Mouse (Mus musculus) megakaryocyte-erythroid progenitor cell, adult 5-6 weeks (primary cell): ENCODE results near the gene Zfp964. TPM values are rescaled to one million over a fixed set of nuclear protein-coding genes. Genes with fewer than 3 reads are reported as not detected.
A peak's percentile ranks its signal among the peaks of the same experiment; 100 is the strongest.
"Not testable (repeated sequence)": the region's sequence is repeated elsewhere in the genome, so short reads cannot be mapped to it uniquely, and the experiment has no call there.

Source experiments
- ATAC-seq: replicated peaks from 2 replicates; pipeline ENCODE4 v1.8.0; 2016; ENCODE audit warnings: mild to moderate bottlenecking, inconsistent platforms; ENCODE audit not compliant: severe bottlenecking, poor library complexity, low FRiP score, low TSS enrichment
- total RNA-seq, 2 experiments: library from RNA; stranded (forward) in 1 of 2; stranded (reverse) in 1 of 2; fragments of 200-1000, 215-1000 nt in 1 of 2; fragments of >200 nt in 1 of 2; fragmentation: Nextera tagmentation in 1 of 2; gene quantifications; 2 replicates each; pipeline ENCODE4 v1.2.3; 2014 to 2017

Gene Zfp964
- total RNA-seq (2014; fragmentation: Nextera tagmentation) (0.59 TPM in 1 of 2 replicates, not detected in the other), total RNA-seq (2017) (0.61 and 1.2 TPM in 2 replicates)

DNA sequence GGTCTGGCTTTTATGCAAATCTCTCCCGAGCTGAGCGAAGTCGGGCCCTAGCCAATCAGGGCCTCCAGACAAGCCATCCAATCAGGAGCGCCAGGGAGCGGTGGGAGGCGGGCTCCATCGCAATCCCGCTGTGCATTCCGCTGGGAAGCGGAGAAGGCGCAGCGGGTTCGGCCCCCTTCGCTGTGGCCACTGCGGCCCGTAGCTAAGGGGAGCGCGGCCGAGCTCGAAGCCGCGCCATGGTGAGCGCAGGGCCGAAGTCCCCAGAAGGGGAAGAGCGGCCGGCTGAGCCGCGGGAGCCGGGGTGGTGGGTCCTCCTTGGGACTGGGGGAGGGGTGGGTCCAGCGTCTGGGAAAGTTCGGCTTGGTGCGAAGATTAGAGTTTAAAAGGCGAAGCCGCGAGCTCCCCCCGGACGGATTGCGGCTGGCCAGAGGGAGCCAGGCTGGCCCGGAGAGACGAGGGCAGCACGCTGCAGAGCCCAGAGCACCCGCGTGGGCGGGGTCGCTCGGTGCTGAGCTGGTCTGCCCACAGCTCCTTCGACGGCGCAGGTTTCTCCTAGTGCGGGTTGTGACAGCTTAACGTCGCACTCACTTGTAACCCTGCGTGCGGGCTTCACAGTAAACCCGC lies at the start of gene Zfp964:
Gene Zfp964 (plus strand): TSS at position 122 of the 624 bp plus-strand sequence.
- peak; percentile 100 for ATAC-seq

DNA sequence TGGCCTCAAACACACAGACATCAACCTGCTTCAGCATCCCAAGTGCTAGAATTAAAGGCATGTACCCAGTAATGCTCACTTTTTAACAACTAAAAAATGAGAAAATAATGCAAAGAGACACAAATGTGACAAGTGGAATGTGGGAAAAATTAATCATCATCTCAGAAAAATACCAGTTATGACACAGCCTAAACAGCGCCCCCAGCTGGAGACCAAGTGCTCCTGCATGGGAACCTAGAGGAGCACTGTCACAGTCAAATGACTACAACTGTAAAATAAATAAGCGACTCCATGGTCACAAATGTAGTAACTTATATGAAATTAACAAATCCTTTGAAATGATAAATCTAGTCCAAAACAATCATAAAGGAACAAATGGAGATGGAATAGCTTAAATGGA lies 39.6 kb upstream of the Zfp964 start:
- ATAC-seq: no peak

DNA sequence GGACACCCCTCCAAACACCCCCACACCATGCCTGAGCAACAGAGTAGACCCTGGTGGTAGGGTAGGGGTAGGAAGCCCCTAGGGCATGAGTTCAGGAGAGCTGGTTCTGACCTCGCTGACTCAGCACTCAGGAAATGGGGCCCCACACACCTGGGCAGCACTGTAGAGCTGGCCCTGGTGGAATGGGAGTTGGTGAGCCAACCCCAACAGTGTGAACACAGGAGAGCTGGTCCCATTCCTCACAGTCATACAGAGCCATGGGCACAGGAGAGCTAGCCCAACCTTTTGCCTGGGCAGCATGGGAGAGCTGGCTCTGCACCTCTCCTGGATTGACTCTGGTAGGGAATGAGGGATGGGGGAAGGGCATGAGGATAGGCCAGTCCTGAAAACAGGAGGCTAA lies 36.2 kb upstream of the Zfp964 start:
- ATAC-seq: no peak

GRCm38 (mm10) chr8:69625095-69625789 lies 29.0 kb upstream of the Zfp964 start, which contains the start of gene Zfp868:
Gene Zfp868 (minus strand): TSS chr8:69625548.
- peak; percentile 99 for ATAC-seq

- ATAC-seq: no peak
Measured at GRCm38 (mm10) chr8:69653808-69654357, 396 bp upstream of the Zfp964 start.

DNA sequence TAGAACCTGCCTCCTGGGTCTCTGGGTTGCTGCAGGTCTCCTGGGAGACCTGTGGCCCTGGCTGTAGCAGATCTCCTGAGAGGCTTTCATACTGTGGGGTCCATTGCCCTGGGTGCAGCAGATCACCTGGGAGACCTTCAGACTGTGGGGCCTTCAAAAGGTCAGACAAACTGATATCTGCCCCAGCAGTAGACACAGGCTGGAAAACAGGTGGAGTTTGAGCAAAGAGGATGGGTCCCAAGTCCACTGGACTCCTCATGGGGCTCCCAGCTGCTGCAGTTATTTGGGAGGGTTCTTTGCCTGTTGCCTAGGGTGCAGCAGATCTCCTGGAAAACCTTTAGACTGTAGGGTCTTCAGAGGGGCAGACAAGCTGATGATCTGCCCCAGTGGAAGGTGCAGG lies 7.0 kb downstream of the Zfp964 start:
- no peak for ATAC-seq

GRCm38 (mm10) chr8:69665051-69665450 lies 10.8 kb downstream of the Zfp964 start:
- not testable (repeated sequence) for ATAC-seq

DNA sequence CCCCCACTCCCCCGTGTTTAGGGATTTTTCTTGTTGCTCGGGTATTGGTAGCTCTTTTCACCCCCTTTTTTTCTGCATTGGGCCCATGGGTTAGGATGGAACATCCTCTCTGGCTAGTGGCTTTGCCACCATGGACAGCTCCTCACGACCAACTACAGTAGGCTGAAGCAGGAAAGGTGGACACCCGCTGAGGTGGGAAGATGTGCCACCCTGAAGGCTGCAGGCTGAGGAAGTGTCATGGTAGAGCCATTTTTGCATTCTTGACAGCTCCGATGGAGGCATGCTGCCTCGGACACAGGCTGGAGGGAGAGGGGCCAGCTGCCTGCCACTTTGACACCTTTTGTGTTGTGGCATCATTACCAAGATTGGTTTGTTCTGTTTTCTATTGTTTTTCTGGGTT lies 47.5 kb downstream of the Zfp964 start:
- peak; percentile 55; the same call in 1 of the 2 replicates for ATAC-seq

DNA sequence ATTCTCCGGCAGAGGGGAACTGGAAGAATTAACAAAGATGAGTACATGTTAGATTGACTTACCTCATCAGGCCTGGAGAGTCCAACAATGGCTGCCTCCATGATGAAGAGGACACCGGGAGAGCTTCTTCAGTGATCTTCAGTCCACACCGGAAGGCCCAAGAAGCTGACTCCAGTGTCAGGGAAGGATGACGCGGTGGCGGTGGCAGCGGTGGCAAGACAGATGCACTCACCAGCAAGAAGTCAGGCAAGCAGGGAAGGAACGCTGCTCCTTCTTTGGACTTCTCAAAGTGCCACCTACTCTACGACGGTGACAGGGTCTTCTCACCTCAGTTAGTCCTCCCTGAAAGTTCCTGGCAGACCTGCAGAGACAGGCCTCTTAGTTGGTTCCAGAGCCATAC lies 56.3 kb downstream of the Zfp964 start, which contains the start of gene Zfp869:
Gene Zfp869 (minus strand): TSS at position 101 of the 400 bp plus-strand sequence.
- not testable (repeated sequence) for ATAC-seq

DNA sequence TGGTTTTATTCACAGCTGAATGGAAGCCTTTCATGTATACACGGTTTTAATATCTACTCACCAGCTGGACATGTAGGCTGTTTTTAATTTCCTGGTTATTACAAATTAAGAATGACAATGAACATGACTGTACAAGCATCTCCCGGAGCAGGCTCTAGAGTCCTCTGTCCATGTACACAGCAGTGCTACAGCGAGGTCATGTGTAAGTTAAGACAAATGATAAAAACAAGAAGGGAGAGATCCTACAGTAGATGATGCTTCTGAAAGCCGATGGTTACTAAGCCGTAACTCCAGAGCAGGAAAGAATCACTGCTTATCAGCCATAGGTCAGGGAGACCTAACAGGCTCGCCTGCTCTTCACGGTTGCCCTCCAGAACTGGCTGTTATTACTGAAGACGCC lies 59.2 kb downstream of the Zfp964 start:
- ATAC-seq: no peak

GRCm38 (mm10) chr8:69715366-69715765 lies 61.1 kb downstream of the Zfp964 start:
- ATAC-seq: no peak

Other genes starting within 250 kb of the Zfp964 start
- gene Gm9495, start 200.9 kb upstream of the Zfp964 start, total RNA-seq (2014; fragmentation: Nextera tagmentation): not detected in 2 replicates
- gene Gm9495, start 200.9 kb upstream of the Zfp964 start, total RNA-seq (2017): not detected in 2 replicates
- gene Gm7697, start 131.5 kb upstream of the Zfp964 start, total RNA-seq (2014; fragmentation: Nextera tagmentation): not detected in 2 replicates
- not detected in 2 replicates for gene Gm7697, start 131.5 kb upstream of the Zfp964 start, total RNA-seq (2017)
- 34.9 and 36.2 TPM in 2 replicates for gene Zfp868, start 28.9 kb upstream of the Zfp964 start, total RNA-seq (2014; fragmentation: Nextera tagmentation)
- gene Zfp868, start 28.9 kb upstream of the Zfp964 start, total RNA-seq (2017): 12.4 and 16.0 TPM in 2 replicates
- gene Zfp869, start 56.2 kb downstream of the Zfp964 start, total RNA-seq (2014; fragmentation: Nextera tagmentation): 16.3 and 25.8 TPM in 2 replicates
- gene Zfp869, start 56.2 kb downstream of the Zfp964 start, total RNA-seq (2017): 21.5 and 42.9 TPM in 2 replicates
- 6.0 and 6.7 TPM in 2 replicates for gene Zfp963, start 95.5 kb downstream of the Zfp964 start, total RNA-seq (2014; fragmentation: Nextera tagmentation)
- 5.0 and 7.4 TPM in 2 replicates for gene Zfp963, start 95.5 kb downstream of the Zfp964 start, total RNA-seq (2017)
- 1.3 TPM in 1 of 2 replicates, not detected in the other for gene Gm20422, start 120.4 kb downstream of the Zfp964 start, total RNA-seq (2014; fragmentation: Nextera tagmentation)
- gene Gm20422, start 120.4 kb downstream of the Zfp964 start, total RNA-seq (2017): not detected in 2 replicates
- 48.8 and 58.1 TPM in 2 replicates for gene Atp13a1, start 136.7 kb downstream of the Zfp964 start, total RNA-seq (2014; fragmentation: Nextera tagmentation)
- gene Atp13a1, start 136.7 kb downstream of the Zfp964 start, total RNA-seq (2017): 13.7 and 23.2 TPM in 2 replicates
- 26.3 and 29.8 TPM in 2 replicates for gene Zfp866, start 136.7 kb downstream of the Zfp964 start, total RNA-seq (2014; fragmentation: Nextera tagmentation)
- gene Zfp866, start 136.7 kb downstream of the Zfp964 start, total RNA-seq (2017): 23.4 and 25.7 TPM in 2 replicates
- 15.1 and 65.6 TPM in 2 replicates for gene Gmip, start 154.2 kb downstream of the Zfp964 start, total RNA-seq (2014; fragmentation: Nextera tagmentation)
- gene Gmip, start 154.2 kb downstream of the Zfp964 start, total RNA-seq (2017): 7.6 and 28.5 TPM in 2 replicates
- gene Lpar2, start 167.9 kb downstream of the Zfp964 start, total RNA-seq (2014; fragmentation: Nextera tagmentation): 2.1 and 2.4 TPM in 2 replicates
- 0.28 and 0.38 TPM in 2 replicates for gene Lpar2, start 167.9 kb downstream of the Zfp964 start, total RNA-seq (2017)
- gene Pbx4, start 178.0 kb downstream of the Zfp964 start, total RNA-seq (2014; fragmentation: Nextera tagmentation): 65.9 and 72.8 TPM in 2 replicates
- gene Pbx4, start 178.0 kb downstream of the Zfp964 start, total RNA-seq (2017): 20.7 and 33.7 TPM in 2 replicates
- not detected in 2 replicates for gene Cilp2, start 233.2 kb downstream of the Zfp964 start, total RNA-seq (2014; fragmentation: Nextera tagmentation)
- not detected in 2 replicates for gene Cilp2, start 233.2 kb downstream of the Zfp964 start, total RNA-seq (2017)
- gene Tssk6, start 247.7 kb downstream of the Zfp964 start, total RNA-seq (2014; fragmentation: Nextera tagmentation): 1.4 TPM in 1 of 2 replicates, not detected in the other
- gene Tssk6, start 247.7 kb downstream of the Zfp964 start, total RNA-seq (2017): 0.15 TPM in 1 of 2 replicates, not detected in the other
- 110 and 122 TPM in 2 replicates for gene Ndufa13, start 248.1 kb downstream of the Zfp964 start, total RNA-seq (2014; fragmentation: Nextera tagmentation)
- gene Ndufa13, start 248.1 kb downstream of the Zfp964 start, total RNA-seq (2017): 91.6 and 99.6 TPM in 2 replicates
- gene Yjefn3, start 248.2 kb downstream of the Zfp964 start, total RNA-seq (2014; fragmentation: Nextera tagmentation): not detected in 2 replicates
- gene Yjefn3, start 248.2 kb downstream of the Zfp964 start, total RNA-seq (2017): not detected in 2 replicates